Mouse (Mus musculus): ENCODE results near the gene Rps27.

GRCm38 (mm10) chr3:90253653-90254418, 40.4 kb upstream of the Rps27 start, which contains the start of gene Crtc2:
- TF ChIP-seq TAL1 (conservative IDR thresholded peaks at IDR 0.05; ENCODE audit: low read depth, low read length) = no peak
- no peak for TF ChIP-seq CTCF (IDR thresholded peaks at IDR 0.05; ENCODE audit: low read depth, low read length)
- no peak for TF ChIP-seq GATA1 (IDR thresholded peaks at IDR 0.05; ENCODE audit: borderline replicate concordance, low read length)
- TF ChIP-seq GATA2 (IDR thresholded peaks at IDR 0.05; ENCODE audit: borderline replicate concordance, low read depth, low read length) = no peak

Measured in G1E (cell line).